Mouse (Mus musculus) urinary bladder, postnatal 25 days (tissue): ENCODE measurements around the gene Rbms3.

Experiments
- DNase-seq: peaks from one replicate; pipeline ENCODE4 v3.0.0; 2022; ENCODE audit warnings: low spot score

The Rbms3 gene

DNA sequence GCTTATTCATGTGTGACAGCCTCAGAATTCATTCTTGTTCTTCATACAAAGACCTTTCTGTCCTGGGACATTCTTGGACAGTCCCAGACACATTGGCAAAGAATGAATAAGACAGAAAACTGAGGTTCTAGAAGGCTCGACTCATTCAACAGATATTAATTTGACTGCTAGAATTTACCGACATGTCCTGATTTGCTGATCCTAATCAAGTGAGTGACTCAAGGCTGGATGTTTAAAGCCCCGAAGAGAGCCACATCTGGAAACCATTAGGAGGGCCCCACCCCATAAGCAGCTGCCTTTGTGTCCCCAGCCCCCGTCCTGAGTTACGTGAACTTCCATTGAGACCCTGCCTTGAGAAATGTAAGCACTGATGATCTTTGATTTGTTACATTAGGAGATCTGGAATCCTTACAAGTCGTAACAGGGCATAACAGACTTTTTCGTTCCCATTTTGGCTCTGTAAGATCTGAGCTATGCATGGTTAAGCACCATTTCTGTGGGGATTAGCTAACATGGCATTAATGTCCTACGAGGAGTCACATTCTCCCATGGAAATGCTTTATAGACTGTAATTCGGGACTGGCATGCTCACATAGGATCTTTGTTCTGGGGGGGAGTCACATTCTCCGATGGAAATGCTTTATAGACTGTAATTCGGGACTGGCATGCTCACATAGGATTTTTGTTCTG lies 726.3 kb downstream of the Rbms3 start:
- no peak for DNase-seq

DNA sequence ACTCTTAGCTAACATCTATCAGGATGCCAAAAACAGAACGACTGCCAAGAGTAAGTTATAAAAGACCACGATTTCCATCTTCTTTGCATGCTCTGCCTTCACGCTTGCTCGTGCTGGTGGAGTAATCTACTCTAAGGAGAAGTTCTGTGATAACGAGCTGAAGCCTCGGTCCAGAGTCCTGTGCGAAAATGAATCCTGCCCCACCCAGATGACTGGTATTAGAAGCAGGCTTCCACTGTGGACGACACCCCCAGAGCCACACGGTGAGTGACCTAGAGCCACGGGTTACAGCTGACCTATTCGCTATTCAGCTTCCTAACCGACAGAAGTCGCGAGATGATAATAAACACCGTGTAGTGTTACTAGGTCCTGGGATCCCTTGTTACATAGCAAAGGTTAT lies 730.3 kb downstream of the Rbms3 start:
- no peak for DNase-seq

DNA sequence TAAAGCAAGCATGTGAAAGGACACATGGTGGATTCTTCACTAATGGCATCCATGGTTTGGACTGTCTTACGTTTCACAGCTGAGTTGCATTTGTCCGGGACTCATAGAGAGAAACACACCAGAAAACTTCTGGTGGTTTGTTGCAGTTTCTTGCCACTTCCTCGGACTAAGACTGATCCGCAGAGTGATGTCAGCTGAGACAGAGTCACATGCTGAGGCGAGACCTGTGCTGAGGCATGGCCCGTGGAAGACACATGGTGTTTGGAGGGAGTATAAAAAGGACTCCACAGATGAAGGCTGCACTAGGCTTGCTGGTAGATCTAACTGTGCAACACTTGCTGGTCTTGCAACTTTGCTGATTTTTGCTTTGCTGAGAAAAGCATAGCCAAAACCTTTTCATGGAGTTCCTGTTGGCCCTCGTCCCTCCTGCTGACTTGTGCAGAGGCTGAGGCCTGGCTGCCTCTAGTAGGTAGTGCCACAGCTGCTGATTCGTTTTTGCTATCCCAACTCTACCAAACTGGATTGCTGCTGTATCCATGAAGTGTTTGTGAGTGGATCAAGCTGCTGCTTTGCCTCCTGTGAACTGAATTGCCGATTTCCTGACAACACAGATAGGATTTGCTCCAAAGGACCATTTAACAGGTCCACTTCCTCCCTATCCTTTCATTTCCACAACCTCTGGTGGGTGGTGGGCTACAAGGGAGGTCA lies 742.6 kb downstream of the Rbms3 start:
- DNase-seq = no peak

DNA sequence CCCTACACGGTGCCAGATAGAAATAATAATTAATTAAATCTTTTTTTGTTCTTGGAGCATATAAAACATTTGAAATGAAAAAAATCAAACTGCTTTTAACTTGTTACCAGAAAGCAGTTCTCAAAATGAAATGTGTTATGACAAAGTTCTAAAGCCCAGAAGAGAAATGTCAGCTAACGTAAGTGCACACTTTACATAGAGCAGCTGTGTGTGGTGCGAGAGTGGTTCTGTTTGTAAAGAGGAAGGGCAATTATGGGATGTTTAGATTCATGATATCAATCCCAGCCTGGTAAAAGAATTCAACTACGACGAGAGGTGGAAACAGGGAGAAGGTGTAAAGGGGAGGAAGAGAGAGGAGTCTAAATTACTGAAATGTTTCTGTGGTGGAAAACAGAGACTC lies 744.1 kb downstream of the Rbms3 start:
- DNase-seq = no peak

DNA sequence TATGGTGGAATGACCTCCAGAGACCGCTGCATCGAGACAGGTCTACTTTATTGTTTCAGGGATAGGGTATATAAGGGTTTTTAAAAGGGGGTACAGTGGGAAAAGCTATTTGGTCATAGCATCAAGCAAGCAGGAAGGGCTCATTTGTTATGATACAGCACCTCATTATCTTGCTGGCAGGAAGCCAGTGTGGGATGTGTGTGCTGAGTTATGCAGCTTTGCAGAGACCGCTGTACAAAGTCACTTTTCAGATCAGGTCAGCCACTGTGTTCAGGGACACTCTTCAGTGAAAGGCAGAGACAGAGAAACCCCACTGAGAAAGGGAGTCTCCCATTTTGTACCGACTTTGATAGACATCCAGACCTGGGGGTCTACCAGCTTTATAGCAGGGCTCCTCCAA lies 749.2 kb downstream of the Rbms3 start:
- no peak for DNase-seq

DNA sequence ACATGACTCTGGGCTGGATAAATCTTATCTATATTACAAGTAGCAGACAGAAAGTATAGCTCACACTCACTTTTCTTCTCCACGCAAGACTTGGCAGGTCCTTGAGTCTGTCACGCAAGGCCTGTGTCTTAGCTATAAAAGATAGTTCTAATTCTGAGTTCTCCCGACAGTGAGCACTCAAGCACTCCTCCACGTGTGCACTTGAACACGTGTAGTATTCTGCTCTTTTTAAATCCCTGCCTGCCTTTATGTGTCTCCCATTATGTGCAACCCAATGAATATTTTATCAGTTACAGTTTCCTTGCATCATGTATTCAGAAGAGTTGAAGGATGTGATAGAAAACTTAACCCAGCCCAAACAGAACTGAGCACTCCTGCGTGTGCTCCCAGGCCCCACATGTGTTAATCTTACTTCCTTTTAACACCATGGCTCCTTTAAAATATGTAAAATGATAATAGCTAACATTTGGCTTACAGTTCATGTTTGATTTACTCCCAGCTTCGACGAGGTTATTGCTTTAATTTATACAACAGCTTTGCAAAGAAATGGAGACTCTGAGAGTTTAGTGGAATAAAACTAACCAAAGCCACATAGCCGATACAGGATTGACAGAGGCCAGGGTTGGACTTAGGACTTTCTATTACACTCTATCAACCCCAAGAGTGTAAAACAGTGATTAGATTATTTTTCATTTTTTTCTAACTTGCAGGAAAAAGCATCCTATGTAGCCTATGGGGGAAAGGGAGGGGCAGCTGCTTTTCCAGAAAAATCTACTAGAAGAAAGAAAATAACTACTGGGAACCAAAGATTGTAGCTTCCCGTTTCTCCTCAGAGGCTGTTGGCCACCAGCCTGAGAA lies 749.9 kb downstream of the Rbms3 start:
- DNase-seq = no peak

DNA sequence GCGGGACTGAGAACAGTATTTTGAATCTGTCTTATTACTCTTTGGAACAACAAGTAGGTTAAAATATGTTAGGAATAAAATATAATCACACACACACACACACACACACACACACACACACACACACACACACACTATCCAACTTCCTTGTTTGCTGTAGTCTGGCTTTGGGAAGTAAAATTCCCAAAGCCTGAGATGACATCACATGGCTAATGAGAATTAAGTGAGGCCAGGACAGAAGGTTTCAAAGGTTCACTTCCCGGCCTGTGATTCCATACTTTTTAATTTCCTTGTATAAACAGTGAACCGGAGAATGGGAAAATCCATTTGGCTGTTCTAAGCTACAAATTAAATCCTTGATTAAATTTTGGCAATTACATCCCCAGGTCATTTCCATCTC lies 752.9 kb downstream of the Rbms3 start:
- DNase-seq = no peak

DNA sequence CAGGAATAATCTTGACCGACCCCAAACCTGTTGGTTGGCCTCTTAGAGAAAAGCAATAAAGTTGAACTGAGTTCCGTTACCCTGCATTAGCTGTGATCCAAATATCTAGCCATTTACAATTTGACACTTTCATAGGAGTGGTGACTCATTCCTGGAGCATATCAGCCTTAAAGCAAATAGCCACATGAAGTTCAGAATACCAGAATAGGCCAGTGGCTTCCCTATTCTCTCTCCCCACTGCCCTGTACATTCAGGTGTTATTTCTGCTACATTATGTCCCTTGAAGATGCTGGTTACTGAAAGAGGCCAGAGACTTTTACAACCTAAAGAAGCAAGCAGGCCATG lies 755.8 kb downstream of the Rbms3 start:
- no peak for DNase-seq

DNA sequence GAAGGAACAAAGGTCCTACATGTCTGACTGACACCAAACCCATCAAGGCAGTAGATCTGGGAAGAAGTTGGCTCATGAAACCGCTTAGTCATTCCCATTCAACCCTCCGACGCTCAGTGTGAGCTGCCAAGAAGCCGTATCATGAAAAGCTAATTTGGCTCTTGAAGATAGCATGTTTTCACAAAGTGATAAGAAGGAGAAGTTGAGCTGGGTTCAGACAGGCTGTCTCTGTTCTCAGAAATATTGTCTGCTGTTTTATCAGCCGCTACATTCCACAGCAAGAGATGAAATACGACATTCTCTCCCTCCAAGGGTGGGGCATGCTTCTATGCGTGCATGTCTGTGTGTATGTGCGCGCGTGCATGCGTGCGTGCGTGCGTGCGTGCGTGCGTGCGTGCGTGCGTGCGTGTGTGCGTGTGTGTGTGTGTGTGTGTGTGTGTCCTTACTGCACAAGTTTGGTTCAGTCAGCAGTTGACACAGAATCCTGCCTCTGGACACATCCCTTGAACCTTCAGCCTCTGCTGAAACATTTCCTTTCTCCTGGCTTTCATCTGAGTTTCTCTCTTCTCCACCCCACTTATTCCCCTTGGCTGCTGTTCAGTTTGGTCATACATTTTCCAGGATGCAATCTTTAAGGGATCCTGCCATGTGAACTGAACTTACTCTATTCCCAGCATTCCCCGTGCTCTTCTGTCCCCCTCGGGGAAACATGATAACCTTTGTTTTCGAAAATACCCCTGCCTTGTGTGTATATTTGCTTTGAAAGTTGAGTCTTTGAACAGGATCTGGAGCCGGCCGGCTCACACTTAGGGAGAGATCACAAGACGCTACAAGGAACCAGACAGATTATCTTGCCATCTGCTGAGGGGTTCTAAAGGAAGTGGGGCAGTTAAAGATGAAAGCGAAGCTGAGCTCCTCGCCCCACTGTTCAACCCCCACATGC lies 756.4 kb downstream of the Rbms3 start:
- DNase-seq = peak; percentile 33

DNA sequence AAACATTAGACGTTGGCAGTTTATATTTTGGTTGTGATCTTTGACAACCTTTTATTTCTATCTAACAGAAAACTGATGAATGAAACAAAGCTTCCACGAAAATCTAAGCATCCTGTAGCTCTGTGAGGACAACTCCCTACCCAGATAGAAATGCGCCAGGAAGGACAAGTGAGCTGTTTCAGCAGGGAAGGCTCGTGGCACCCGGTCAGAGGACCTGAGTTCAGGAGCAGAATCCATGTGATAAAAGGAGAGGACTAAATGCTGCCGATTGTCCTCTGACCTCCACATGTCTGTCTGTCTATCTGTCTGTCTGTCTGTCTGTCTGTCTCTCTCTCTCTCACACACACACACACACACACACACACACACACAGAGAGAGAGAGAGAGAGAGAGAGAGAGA lies 757.4 kb downstream of the Rbms3 start:
- DNase-seq = no peak

DNA sequence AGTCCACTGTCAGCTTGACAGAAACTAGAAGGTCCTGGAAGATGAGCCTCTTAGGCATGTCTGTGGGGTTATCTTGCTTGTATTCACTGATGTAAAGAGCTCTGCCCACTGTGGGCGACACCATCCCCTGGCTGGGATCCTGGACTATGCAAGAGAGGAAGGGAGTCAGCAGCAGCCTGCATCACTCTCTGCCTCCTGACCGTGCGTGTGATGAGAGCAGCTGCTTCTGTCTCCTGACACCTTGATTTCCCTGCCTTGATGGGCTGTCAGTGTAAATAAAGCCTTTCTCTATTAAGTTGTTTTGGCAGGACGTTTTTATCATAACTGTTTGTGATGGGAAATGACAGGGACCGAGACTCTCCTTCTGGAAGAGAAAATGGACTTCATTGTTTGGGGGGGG lies 758.1 kb downstream of the Rbms3 start:
- no peak for DNase-seq

DNA sequence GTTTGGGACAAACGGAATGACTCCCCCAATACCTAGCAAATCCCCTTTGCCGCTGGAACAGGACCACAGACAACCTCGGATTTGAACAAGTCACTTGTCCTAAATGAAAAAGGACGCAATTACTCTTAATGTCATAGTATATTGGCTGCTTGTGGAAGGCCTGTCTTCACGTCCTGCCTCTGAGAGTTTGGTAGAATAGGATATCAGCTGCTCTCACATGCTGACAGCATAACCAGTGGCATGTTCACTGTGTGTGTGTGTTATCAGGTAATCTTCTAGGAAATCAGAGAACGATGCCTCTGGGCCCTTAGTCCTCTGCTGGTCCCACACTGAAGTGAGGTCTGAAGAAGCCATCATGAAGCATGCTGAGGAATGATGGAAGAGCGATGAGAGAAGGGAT lies 763.7 kb downstream of the Rbms3 start:
- DNase-seq = no peak

DNA sequence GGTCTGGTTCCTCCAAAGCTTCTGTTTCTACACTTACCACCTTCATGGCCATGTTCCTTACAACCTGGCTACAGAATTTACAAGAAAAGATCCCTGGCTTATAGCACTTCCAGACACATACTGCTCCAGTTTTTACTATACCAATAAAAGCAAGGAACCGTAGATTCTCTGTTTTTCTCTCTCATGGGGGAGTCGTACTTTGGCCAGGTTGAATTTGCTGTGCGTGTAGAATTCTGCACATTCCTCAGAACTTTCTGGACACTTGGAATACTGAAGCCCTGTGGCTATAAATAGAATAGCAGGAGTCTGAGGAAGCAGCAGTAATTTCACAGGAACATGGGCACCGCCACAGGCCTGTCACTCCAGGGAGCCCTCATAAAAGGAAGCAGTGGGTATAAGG lies 766.1 kb downstream of the Rbms3 start:
- DNase-seq = no peak

DNA sequence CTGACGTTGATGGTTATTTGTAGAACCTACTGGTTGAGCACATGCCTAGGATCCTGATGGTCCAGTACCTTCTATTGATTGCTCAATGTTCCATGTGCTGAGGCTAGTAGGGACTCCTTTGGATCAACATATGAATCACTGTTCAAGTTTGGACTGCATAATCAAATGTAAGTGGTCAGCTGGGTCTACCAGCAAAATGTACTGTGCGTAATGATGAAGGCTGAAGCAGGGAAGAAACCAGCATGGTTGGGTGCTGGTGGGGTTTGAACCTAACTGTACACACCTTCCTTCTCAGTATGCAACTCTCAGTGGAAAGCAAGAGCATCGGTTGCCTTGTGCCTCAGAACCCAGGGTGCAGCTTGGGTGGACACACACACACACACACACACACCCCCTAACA lies 767.4 kb downstream of the Rbms3 start:
- no peak for DNase-seq

DNA sequence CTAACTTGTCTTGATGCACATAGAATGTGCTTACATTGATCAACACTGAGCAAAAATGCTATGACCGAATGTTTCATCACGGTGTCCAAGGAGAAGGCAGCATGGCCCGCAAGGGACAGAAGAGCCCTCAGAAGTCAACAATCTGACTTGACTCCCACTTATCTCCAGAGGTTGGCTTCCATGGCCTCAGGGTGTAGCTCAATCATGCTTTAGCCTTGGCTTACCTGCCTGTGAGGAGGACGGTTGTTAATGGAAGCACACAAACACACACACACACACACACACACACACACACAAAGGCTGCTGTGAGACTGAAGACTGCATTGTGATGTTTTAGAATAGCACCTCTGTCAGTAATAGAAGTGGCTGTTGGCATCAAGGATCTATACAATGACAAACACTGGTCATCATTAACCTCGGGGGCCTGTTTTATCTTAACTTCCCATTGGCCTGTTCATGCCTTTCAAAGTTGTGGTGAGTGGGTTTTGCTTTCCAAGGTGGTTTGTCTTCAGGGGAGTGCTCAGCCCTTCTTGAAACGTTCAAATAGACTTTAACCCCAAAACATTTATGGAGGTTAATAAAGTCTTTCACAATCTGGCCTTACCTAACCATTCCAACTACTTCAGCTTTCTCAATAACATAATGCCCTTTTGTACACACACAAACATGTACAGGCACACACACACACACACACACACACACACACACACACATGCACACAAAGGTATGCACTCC lies 771.7 kb downstream of the Rbms3 start:
- no peak for DNase-seq

DNA sequence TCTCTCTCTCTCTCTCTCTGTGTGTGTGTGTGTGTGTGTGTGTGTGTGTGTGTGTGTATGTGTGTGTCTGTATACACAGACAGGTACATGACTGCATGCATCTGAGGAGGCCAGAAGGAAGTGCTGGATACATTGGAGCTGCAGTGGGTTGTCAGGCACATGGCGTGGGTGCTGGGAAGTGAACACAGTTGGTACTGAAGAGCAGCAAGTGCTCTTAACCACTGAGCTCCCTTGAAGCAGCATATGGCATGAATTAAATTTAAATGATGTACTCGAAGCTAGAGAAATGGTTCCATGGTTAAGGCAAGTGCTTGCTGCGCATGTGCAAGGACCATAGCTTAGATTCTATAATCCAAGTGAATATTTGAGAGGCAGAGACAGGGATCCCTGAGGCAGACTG lies 772.6 kb downstream of the Rbms3 start:
- no peak for DNase-seq

DNA sequence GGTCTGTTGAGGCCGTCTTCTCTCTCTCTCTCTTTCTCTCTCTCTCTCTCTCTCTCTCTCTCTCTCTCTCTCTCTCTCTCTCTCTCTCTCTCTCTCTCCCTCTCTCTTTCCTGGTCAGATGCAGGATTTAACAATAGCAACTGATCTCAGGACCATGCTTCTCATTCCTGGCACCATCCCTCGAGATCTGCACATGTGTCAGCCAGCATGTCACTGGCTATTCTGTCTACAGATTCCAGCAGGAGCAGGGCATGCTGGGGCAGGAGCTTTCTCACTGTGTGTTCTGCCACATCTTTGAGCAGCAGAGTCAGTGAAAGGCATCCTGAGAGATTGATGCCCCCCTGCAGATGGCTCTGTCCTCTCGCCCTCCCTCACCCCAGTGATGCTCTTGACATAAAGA lies 774.0 kb downstream of the Rbms3 start:
- DNase-seq = no peak

DNA sequence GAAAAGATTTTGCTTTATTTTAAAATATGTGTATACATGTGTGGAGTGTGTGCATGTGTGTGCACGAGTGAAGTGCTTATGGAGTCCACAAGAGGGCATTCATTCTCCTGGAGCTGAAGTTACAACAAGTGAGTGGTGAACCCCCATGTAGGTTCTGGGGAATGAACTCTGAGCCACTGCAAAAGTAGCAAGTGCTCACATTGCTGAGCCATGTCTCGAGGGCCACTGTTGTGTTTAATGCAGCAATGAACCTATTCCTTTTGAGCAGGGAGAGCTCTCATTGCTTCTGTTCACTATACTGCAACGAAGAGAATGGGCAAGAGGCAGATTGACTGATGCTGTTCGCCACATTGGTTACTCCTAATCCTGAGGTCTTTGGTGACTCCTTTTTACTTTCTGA lies 780.8 kb downstream of the Rbms3 start:
- no peak for DNase-seq

DNA sequence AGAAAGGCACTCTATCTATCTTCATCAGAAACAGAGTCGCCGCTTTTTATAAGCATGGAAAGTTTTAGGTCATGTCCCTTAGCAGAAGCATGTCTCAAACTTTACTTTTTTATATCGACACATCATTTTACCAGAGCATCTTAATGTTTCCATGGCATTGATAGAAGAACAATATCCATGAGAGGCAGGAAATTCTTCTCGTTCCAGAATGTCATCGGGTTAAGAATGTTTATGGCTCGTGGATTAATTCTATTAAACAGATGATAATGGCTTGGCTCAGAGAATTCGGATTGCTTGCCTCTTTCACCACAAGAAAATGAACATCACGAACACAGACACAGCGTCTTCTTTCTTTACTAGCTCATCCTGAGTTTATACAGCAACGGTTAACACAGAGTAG lies 781.5 kb downstream of the Rbms3 start:
- DNase-seq = no peak

DNA sequence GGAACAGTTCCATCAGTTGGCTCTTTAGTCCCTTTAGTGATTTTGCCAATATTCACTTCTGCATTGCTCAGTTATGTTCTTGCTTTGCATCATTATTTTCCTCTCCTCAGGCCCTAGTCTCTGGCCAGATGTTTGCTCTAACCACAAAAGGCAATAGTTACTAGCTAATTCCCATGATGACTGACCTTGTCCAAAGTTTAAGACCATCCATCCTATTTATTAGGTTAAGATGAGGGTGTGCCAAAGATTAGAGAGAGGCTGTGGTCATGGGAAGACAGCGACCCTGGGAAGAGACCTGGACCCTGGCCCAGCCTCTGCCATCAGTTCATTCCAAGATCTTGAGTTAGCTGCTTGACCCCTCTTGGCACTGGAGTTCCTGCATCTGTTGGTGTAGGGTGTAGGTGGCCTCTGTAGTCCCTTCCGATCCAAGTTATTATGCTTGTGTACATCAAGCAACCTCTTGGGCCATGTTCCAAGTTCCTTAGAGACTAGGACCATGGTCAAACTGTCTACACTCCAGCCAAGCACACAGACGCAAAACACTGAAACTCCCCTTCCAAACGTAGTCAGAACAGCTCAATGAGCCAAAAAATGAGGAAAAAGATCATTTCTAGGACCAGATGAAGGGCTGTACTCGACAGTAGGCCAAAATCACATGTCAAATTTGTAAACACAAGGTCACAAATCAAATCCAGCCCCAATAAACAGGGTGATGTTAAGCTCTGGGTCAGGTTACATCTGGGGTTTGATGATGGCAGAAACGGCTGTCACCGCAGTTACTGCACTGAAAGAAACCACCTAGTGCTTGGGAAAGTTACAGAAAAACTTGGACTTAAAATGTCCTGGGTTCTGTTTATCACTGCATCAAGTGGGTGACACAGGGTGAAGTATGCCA lies 782.2 kb downstream of the Rbms3 start:
- DNase-seq = peak; percentile 47
